Mouse (Mus musculus) left cerebral cortex, adult 8-10 months (tissue): ENCODE measurements around the gene Fgd5. TPM values are rescaled to one million over a fixed set of nuclear protein-coding genes. Genes with fewer than 3 reads are reported as not detected.
"Not testable (repeated sequence)": the region's sequence is repeated elsewhere in the genome, so short reads cannot be mapped to it uniquely, and the experiment has no call there.

ENCODE experiments used
- DNase-seq, 2 experiments: peaks; one replicate each; pipeline ENCODE4 v3.0.0; 2022; ENCODE audit warnings: low spot score in 2 of 2
- total RNA-seq, 4 experiments: library from RNA; stranded (reverse); gene quantifications; 2 replicates each; pipeline ENCODE4 v1.2.4; 2022

Fgd5 gene
- total RNA-seq: 1 to 10 TPM; 4.9 to 6.1 (median 5.6) TPM

DNA sequence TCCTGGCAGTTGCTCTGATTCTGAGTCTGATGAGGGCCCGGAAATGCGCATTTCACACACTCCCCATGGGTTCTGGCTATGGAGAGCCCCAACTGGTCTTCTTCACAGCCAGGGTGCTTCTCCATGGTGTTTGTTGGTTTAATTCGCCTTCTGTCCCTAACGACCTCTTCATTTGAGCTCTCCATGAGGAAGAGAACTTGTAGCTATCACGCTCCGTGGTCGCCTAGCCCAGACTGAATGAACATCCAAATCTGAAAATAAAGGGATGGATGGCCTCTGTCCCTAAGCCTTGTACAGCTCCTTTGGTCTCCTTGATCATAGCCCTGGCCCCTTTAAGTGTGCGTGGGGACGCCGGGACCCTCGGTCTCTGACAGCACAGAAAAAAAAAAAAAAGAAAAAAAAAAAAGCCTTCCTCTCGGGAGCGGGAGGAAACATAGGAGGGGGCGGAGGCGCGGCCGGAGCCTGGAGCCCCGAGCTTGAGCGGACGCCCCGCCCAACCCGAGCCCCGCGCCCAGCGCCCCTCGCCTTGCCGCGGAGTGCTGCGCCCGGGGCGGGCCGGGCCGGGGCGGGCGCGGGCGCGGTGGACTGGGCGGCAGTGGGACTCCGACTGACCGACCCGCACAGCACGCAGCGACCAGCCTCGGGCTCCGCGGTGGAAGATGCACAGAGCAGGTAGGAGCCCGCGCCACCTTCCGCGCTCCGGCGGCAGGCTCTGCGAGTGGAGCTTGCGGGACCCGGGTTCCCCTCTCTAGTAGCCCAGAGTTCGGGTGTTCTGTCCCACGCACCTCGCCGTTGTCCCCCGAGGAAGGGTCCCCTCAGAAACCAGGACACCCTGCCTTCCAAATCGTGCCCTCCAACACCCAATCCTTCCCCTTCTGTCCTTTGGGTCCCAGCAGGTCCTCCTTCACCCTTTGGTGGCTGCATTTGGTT is at the start of gene Fgd5:
Fgd5 (plus strand) TSS at position 508 of the 930 bp plus-strand sequence.
- no peak for DNase-seq

DNA sequence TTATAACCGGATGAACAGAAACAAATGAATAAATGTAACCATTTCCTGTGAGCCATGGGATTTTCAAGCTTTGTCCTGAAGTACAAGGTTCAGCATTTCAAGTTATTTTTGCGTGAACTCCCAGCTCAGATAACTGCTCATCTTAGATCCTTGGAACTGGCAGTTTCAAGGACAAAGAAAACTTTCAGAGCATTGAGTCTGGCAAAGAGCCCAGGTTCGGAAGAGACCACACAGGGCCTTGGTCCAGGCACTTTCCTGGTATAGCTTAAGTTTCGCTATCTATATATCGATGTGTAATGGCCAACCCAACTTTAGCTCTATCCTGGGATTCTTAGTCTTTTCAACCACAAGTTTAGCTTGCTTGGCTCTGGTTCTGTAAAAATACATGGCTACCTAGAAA is 47.4 kb upstream of the Fgd5 start:
- DNase-seq: no peak

DNA sequence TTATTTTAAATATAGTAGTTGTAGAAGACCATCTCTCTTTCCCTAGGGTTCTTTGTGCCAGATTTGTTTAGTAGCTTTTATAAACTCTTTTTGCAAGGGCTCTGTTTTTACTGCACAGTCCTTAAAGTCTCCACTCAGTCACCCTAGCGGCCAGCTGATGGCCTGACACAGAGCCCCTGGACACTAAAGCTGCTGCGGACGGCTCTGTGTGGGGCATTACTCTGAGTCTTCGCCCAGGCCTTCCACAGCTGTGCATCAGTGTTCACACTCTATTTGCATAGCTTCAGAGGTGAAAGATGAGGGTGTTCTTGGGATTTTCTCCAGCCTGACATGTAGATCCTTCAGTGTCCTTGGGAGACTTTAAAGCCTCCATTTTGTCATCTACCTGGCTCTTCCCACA is 40.2 kb upstream of the Fgd5 start:
- no peak for DNase-seq

DNA sequence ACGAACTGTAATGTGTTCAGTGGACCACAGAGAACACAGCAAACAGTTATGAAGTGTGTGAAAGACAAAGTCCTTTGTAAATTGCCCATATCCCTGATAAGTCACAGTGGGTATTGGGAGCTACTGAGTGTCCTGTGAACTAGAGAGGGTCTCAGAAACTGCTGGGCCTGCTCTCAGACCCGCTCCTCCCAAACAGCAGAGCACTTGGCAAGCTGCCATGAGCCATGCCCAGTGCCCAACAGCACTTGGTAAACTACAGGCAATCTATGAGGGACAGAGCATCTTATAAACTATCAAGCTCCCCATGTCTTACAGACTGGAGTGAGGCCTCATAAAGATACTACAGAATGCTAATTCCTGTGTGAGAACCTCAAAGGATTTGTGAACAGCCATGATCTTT is 30.3 kb upstream of the Fgd5 start:
- DNase-seq: no peak

DNA sequence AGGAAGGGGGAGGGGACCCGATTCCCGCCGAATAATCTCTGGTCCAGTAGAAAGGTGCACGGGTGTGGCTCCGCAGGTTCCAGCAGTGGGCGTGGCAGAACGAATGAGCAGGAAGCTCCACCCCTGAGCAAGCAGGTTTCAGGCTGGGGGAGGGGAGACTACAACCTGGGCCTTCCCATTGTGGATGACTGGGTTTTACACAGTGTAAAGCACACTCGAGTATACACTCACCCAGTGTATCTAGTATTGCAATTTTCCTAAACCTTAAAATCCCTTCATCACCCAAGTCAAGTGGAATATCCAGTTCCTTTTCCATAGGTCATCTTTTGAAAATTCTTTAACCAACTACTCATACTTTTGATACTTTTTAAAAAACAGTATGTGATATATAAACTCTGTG is 20.7 kb upstream of the Fgd5 start:
- not testable (repeated sequence) for DNase-seq

DNA sequence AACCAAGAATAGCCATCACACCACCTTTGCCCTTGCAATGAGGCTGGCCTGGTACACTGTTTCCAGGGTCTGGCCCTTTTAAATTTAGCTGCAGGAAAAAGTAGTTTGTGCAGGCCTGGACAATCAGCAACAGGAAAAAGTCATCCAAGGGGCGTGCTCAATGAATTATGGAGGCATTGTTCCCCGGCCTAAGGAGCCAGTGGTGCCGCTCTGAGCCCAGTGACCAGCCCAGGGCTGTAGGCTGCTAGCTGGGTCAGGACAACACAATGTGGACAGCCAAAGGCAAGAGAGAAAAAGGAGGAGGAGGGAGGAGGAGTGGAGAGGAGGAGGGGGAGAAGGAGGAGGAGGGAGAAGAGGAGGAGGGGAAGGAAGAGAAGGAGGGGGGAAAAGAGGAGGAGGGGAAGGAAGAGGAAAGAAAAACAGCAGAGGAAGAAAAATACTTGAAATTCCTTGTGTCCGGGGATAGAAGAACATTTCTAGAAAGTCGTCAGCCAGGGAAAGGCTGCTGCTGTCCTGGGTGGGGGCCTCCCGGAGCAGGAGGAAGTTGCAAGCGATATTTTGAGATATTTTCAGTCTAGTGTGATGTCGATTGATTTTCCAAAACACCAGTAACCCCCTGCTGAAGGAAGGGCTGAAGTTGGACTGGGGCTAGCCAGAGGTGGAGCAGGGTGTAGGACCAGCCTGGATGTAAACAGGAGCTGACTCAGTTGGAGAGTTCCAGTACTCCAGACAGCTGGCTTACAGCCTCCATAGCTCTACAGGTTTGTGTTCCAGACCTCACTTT is 18.5 kb upstream of the Fgd5 start:
- DNase-seq: no peak

DNA sequence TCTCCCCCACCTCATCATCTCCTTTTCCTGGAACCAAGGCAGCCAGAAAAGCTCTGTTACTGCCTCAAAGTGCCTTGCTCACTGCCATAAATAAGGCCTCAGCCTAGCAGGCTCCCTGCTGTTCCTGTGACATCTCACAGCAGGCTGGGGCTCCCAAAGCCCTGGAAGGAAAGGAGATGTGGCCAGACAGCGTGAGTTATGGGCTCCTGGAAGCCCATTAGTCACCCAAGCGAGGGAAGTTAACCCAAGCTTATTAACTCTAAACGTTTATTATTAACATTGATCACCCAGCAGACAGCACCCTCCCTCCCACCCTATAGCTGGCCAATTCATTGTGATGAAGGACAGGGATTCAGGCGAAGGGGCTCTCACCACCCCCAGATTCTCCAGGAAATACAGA is 15.2 kb upstream of the Fgd5 start:
- DNase-seq: no peak

DNA sequence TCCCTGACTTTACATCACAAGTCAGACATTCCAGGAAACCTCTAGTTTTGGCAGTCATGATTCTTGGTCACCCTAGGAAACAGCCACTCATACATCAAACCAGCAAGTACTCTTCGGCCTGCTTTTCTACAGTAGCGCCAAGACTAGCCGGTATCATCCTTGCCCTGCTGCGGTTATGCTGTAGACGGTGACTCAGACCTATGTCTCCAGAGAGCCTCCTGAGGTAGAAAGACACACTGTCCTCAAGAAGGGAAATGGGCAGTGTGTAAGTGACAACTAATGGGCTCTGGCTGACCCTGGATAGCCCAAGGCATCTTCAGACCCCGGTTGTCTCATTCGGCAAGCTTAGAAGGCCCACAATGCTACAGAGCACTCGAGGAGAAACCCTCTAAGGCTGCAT is 13.6 kb upstream of the Fgd5 start:
- no peak for DNase-seq

DNA sequence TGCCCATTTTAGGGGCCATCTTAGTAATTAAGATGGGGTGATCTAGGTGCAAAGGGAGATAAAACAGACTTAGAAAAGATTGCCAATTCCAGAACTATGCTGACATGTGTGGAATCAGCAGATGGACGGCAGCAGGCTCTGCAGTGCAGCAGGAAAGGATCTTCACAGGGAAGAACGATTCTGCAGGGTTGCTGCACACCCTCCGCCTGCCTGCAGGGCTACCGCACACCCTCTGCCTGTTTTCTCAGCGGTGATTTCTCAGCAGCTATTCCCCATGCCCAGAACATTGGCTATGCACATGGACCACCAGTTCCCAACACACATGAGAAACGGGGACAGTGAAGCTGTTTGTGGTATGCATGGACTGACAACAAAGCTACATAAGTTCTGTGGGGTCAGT is 12.7 kb upstream of the Fgd5 start:
- DNase-seq: no peak

DNA sequence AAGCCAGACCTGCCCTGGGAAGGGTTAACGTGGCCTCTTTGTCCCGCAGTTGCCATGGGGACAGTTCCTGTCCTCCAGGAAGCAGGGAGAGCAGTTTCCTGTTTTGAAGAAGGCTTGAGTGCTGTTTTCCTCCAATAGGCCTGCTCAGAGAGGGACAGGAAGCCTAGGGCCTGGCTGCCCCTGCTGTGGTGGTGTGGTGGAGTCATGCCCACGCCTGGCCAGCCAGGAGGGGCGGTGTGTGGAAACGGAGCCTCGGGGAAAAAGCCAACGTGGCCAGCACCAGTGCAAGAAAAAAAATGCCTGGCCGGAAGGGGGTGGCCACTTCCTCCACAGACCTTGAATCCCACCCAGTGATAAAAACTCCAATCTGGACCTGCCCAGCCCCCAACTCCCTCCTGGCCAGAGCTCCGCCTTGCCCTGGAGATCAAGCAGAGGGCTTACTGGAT is 6.5 kb upstream of the Fgd5 start:
- no peak for DNase-seq

DNA sequence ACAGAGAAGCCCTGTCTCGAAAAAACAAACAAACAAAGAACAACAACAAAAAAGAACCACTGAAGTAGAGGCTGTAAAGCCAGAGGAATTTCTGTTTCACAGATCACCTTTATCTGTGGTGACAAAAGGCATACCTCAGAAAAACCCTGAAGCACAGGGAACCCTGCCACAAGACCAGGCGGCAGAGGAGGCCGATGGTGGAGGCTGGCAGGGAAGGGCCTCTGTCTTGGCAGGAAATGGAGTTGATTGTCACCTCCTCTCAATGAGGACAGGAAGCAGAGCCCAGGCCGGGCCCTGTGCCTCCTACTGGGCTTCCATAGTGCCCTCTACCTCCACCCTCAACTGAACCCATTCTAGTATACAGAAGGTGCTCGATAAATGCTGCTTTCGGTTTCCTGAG is 4.7 kb upstream of the Fgd5 start:
- no peak for DNase-seq

DNA sequence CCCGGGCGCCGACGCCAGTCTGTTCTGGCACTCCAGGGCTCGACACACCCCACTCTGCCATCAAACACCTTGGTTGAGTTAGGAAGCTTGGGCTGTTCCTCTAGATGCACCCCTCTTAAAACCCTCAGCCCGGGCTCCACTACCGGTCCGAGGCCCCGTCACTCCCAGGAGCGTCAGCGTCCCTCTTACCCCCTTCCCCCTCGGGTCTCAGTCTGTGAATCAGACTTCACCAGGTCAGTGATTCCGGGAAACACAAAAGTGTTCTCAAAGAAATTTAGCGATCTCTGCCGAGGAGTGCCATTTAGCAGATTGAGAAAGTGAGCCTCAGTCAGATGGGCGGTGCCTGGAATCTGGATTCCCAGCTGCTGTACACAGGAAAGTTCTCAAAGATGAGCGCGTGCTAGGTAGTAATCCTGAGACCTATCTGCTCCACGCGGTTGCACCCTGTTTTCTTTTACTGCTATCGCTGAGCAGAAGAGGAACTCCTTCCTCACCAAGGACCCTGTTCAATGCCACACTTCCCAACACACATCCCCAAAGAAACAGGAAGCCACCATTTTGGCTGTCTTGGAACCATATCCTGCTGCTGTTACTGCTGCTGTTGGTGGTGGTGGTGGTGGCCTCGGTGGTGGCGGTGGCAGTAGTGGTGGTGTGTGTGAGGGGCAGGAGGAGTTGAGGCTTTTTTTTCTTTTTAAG is 771 bp downstream of the Fgd5 start:
- no peak for DNase-seq

DNA sequence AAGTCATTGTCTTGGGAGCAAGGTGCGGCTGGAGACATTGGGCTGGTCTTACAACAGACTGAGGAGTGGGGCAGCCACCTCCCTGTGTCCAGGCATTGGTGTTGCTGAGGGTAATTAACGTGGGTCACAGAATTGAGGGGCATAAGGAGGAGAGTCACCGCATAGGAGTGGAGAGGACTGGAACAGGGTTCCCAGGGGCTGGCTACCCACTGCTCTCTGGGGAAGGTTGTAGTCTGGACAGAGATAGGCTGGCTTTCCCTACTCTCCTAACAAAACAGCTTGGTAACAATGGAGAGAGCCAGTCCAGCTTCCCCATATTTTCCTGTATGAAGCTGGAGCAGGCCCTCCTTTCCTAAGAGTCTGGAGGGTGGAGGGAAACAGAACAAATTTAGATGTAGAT is 1.3 kb downstream of the Fgd5 start:
- DNase-seq: no peak

DNA sequence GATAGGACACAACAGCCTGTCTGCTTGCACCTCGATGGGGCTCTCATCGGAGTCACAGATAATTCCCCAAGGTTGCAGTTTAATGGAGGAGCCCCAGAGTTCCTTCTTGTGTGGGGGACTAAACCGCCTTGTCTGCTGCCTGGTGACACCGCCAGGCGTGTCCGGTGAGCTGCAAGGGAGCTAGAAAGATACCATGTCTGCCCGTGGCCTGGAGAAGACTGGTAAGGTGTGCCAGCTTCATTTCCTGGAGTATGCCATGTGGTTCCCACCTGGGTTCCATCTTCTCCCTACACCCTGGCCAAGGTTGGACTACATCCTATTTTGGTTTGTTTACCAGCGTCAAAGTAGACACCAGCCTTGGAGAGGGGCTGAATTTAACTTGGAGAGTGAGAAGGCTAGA is 11.4 kb downstream of the Fgd5 start:
- DNase-seq: no peak

DNA sequence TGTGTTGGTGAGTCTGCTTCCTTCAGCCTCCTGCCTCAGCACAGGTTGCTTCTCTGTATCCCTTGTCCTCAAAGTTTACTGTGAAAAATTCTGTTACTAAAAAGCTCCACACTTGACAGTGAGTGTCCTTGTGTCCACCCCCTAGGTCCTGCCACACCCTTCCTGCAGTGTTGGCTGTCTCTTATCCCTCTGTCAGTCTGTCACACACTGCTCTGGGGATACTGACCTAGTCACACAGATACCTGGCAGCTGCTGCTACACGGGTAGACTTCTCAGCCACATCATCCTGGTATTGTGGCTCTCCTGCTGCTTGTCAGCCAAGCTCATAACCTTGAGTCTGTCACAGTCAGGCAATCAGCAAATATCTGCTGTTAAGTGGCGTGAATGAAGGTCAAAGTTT is 14.1 kb downstream of the Fgd5 start:
- DNase-seq: no peak

DNA sequence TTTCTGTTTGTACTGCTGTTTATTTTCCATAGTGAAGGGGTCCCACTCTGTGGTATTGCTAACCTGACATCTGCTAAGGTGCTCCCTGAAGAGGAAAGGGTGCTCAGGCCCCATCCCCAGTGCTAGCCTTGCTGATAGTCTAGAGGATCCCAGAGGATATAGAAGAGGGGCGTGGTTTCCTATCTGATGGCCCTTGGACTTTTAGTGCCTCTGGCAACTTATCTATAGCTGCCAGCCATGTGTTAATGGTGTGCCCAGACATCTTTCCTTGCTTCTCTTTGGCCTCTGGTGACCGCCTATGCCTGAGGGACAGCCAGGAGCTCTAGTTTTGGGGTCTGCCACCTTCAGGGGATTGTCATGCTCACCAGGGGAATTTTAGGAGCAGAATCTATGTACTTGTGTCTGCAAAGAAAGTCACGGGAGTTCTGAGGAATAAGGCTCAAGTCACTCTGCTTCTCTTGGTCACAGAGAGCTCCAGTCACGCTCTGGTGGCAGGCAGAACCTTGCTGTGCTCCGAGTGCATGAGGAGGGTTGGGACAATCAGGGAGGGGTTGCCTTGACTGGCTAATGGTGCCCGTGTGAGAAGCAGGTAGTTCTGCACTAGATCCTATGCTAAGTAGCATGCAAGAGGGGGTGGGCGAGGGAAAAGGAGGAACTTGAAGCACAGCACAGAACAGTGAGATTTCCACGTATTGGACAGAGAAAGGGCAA is 15.3 kb downstream of the Fgd5 start:
- DNase-seq: no peak

DNA sequence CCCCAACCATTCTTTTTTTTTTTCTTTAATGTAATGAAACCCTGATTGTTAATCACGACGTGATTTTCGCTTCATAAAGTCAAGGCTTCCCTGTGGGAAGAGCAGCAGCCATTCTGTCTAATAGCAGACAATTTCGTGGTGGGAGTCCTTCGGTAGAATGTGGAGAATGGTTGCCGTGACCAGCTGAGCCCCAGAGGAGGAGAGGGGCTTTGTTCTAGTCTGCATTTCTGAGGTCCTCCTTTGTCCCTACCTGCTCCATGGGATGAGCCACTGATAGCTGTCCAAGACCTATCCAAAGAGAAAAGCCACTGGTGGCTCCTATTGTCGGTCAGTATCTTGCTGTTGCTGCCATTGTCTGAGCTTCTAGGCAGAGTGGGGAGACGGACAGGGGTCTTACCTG is 17.4 kb downstream of the Fgd5 start:
- DNase-seq: no peak

DNA sequence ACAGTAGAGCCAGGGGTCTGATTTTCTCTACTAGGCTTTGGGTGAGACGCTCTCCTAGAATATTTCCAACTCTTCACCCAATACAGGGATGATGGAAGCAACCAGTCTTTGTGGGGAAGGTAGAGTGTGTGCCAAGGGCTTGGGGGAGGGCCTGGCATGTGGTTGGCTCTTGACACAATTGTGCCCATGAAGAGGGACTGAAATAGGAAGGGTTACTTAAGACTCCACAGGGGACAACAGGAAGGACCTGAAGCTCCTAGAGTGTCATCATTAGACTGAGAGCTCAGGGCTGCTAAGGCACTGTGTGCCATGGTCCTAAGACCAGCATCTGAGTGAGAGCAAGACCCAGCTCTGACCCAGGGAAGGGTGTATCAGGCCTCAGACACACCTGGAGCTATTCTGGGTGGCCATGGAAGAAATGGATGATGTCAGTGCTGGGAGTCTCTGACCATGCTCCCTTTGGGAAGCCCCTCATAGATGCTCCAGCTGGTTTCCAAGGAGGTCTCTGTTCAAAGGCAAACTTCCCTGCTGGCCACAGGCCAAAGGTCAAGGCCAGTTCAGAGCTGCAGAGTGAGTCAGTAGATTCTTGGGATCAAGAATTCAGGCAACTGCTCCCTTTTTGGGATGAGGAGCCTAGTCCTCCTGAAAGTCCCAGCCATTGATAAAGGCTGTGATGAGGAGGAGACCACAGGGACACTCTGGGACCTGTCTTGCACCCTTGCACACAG is 24.0 kb downstream of the Fgd5 start:
- DNase-seq: no peak

DNA sequence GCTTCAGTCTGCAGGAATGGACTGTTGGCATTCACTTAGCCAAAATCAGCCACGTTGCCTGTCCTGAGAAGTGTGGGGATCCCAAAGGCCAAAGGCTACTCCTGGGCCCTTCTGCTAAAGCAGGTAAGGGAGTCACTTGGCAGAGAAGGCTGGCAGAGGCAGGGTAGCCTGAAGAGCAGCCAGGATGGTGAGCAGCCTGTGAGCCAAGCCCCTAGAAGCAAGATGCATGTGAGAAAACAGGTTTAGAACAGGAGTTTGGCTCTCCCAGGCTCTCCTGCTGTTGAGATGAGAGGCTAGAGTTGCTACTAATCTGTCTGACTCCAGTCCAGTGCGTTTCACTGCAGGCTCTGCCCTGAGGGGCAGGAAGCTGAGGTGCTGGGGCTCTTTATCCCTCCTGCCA is 25.0 kb downstream of the Fgd5 start:
- no peak for DNase-seq

DNA sequence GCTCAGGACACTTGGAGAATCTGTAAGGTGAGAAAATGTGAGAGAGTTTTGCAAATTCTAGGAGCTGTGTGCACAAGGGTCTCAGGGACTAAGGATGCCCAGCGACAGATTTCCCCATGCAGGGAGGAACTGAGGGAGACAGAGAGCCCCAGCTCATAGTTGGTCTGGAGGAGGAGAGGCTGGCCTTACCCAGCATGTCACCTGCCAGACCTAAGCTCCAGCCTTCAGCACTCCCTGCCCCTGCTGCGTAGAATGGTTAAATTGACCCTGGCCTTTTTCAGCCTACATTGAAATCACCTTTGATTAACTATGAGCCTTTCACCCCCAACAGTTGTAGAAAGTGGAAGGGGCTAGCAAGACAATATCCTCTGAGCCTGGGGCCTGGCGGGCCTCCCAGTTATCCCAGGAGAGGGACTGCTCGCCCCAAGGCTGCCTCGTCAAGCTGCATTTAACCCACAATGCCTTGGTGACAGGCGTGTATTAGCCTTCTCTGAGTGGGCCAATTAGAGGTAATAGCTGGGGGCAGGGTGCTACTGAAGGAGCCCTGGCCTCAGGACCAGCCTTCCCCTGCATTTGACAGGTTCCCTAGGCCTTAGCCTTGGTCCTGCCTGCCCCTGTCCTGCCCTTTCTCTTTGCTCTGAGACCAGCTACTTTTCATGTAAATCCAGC is 25.6 kb downstream of the Fgd5 start:
- DNase-seq: no peak
